Mouse (Mus musculus): ENCODE measurements around the gene Dact1.
A peak's percentile ranks its signal among the peaks of the same experiment; 100 is the strongest.

The Dact1 gene

GRCm38 (mm10) chr12:71337025-71337582 lies 27.4 kb downstream of the Dact1 start:
- DNase-seq (ENCODE audit: inconsistent age in 2 of 2, low spot score in 1 of 2): peak in 1 of 2 experiments; percentile 49

- DNase-seq (ENCODE audit: inconsistent age in 2 of 2, low spot score in 1 of 2): no peak
These were observed 28.3 kb downstream of the Dact1 start for GRCm38 (mm10) chr12:71337896-71338463.

- DNase-seq (ENCODE audit: inconsistent age in 2 of 2, low spot score in 1 of 2): no peak
These were observed 29.6 kb downstream of the Dact1 start for GRCm38 (mm10) chr12:71339142-71339848.

GRCm38 (mm10) chr12:71342397-71342796 lies 32.7 kb downstream of the Dact1 start:
- peak; percentile 42 to 83 for DNase-seq (ENCODE audit: inconsistent age in 2 of 2, low spot score in 1 of 2)

- DNase-seq (ENCODE audit: inconsistent age in 2 of 2, low spot score in 1 of 2): no peak
These were observed 35.8 kb downstream of the Dact1 start for GRCm38 (mm10) chr12:71345471-71345870.

- DNase-seq (ENCODE audit: inconsistent age in 2 of 2, low spot score in 1 of 2): peak in 1 of 2 experiments; percentile 69
These were observed 36.4 kb downstream of the Dact1 start for GRCm38 (mm10) chr12:71346071-71346470.

- no peak for DNase-seq (ENCODE audit: inconsistent age in 2 of 2, low spot score in 1 of 2)
These were observed 38.8 kb downstream of the Dact1 start for GRCm38 (mm10) chr12:71348401-71348896.

- DNase-seq (ENCODE audit: inconsistent age in 2 of 2, low spot score in 1 of 2): no peak
These were observed 40.4 kb downstream of the Dact1 start for GRCm38 (mm10) chr12:71350077-71350476.

GRCm38 (mm10) chr12:71354656-71355055 lies 45.0 kb downstream of the Dact1 start:
- no peak for DNase-seq (ENCODE audit: inconsistent age in 2 of 2, low spot score in 1 of 2)

- DNase-seq (ENCODE audit: inconsistent age in 2 of 2, low spot score in 1 of 2): peak in 1 of 2 experiments; percentile 77
These were observed 45.4 kb downstream of the Dact1 start for GRCm38 (mm10) chr12:71355092-71355491.

GRCm38 (mm10) chr12:71361616-71362015 lies 51.9 kb downstream of the Dact1 start:
- no peak for DNase-seq (ENCODE audit: inconsistent age in 2 of 2, low spot score in 1 of 2)

GRCm38 (mm10) chr12:71362425-71362824 lies 52.7 kb downstream of the Dact1 start:
- no peak for DNase-seq (ENCODE audit: inconsistent age in 2 of 2, low spot score in 1 of 2)

GRCm38 (mm10) chr12:71364106-71364505 lies 54.4 kb downstream of the Dact1 start:
- DNase-seq (ENCODE audit: inconsistent age in 2 of 2, low spot score in 1 of 2): no peak

- DNase-seq (ENCODE audit: inconsistent age in 2 of 2, low spot score in 1 of 2): no peak
These were observed 54.8 kb downstream of the Dact1 start for GRCm38 (mm10) chr12:71364531-71364930.

GRCm38 (mm10) chr12:71365208-71365607 lies 55.5 kb downstream of the Dact1 start:
- peak in 1 of 2 experiments; percentile 53 for DNase-seq (ENCODE audit: inconsistent age in 2 of 2, low spot score in 1 of 2)

- peak in 1 of 2 experiments; percentile 61 for DNase-seq (ENCODE audit: inconsistent age in 2 of 2, low spot score in 1 of 2)
These were observed 56.5 kb downstream of the Dact1 start for GRCm38 (mm10) chr12:71366175-71366574.

- peak; percentile 53 to 83 for DNase-seq (ENCODE audit: inconsistent age in 2 of 2, low spot score in 1 of 2)
These were observed 58.9 kb downstream of the Dact1 start for GRCm38 (mm10) chr12:71368631-71369030.

All from adrenal gland, adult (tissue).